Mouse (Mus musculus) brain, embryonic 14.5 days (tissue): ENCODE data around the gene Dhh.

Source experiments
- CTCF ChIP-seq: fragments of 200-500 bp; IDR thresholded peaks from 2 replicates; pipeline ENCODE4 v1.5.1; 2012; ENCODE audit warnings: inconsistent platforms, mild to moderate bottlenecking, moderate library complexity, borderline replicate concordance; ENCODE audit not compliant: insufficient read depth, insufficient read length; ENCODE audit errors: extremely low read depth
- POLR2A ChIP-seq: fragments of 200-500 bp; IDR thresholded peaks from 2 replicates; pipeline ENCODE4 v1.6.1; 2012; ENCODE audit warnings: mild to moderate bottlenecking, inconsistent platforms, borderline replicate concordance; ENCODE audit not compliant: poor library complexity, insufficient read depth, insufficient read length, severe bottlenecking; ENCODE audit errors: extremely low read depth

DNA sequence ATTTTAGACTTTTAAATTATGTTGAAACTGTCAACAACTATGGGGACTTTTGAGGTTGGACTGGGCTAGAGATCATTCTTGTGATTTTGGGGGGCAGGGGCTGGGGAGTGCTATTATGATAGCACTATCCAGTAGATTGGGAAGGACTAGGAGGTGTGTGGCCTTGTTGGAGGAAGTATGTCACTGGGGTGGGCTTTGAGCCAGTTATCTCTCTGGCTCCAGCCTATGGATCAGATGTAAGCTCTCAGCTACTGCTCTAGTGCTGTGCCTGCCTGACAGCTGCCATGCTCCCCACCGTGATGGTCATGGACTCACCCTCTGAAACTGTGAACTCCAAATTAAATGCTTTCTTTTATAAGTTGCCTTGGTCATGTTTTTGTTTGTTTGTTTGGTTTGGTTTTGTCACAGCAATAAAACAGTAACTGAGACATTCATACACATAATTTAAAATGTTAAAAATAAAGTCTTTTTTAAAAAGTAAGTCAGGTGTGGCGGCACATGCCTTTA lies 24.7 kb upstream of the Dhh start:
- no peak for TF ChIP-seq CTCF
- TF ChIP-seq POLR2A: no peak
